Mouse (Mus musculus) lung, postnatal 4 days (tissue): ENCODE measurements around the gene Megf8.
A peak's percentile ranks its signal among the peaks of the same experiment; 100 is the strongest.
"Not testable (repeated sequence)": the region's sequence is repeated elsewhere in the genome, so short reads cannot be mapped to it uniquely, and the experiment has no call there.

Experiments
- DNase-seq, 2 experiments: peaks; one replicate each; pipeline ENCODE4 v3.0.0; 2021

Gene Megf8

GRCm38 (mm10) chr7:25384818-25385217, 67.9 kb downstream of the Megf8 start:
- DNase-seq, result peak in 1 of 2 experiments; percentile 39

- peak in 1 of 2 experiments; percentile 22 for DNase-seq
Observed at GRCm38 (mm10) chr7:25385259-25385658, 68.3 kb downstream of the Megf8 start.

GRCm38 (mm10) chr7:25385850-25386555, 69.0 kb downstream of the Megf8 start:
- DNase-seq, result peak; percentile 93 to 96

DNA sequence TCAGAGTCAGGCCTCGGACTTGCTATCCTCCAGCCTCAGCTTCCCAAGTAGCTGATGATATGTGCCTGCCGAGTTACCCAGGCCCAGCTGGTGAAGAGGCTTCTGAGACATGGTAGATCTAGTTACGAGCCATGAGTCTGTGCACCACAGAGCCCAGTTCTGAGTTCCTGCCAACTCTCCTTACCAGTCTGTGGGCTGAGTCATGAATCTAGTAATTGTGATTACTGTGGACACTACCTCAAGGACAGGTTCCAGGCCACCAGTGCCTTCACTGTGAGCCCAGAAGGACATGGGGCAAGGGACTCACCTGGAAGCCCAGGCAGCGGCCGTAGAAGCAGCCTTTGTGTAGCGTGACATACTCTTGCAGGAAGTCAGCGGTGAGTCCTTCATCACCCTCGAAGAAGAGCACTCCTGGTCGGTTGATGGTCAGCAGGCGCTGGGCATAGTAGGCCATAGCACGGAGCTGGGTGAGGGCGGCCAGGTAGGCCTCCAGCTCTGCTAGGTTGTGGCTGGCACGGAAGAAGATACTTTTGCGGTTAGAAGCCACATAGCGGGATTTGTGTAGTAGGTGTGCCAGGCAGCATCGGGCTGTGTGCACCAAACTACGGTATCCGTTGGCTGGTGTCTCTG, 71.0 kb downstream of the Megf8 start:
- DNase-seq, result peak in 1 of 2 experiments; percentile 21

DNA sequence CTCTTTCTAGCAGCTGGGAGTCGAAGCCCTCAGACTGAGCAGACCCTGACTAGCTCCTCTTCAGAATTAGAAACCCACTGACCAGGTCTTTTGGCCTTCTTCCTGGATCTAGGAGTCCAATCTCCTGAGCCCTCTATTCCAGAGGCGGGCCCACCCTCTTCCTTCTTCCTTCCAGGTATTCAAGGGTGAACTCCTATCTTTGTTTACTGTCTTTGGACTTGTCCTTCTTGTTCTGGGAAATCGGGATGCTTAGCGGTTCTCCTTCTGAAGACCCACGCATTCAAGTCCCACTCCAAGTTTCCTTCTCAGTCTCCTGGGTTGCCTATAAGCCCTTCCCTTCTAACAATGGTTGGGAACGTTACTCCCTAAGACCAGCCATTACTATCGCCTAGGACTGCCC, 72.0 kb downstream of the Megf8 start:
- DNase-seq, result peak in 1 of 2 experiments; percentile 17

DNA sequence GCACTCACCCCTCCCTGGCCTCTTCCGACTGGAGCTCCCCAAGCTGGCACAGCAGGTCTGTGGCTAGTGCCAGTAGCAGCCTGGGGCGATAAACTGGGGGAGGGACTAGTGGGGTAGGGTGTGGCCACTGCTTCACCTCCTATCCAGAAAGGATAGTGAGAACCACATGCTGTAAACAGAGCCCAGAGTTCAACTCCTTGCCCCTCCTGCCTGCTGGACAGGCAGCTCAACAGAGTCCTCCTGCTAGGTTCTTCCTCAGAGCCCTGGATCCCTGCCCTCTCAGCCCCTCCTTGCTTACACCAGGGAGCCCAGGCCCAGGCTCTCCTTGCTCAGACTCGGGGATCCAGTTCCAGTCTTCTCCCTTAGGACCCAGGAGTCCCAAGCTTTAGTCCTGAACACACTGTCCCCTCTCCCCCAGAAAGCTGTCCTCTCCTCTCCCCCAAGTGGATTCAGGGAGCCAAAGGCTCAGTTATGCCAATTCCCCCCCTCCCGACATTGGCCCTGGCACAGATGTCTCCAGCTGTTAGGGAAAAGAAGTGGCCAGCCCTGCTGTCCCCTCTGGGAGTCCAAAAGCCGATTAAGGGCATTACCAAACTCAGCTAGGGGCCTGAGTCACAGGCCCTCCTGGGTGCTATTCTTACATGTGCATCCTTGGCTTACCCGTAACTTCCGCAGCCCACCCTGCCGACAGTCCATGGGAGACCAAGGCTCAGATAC, 73.2 kb downstream of the Megf8 start:
- peak; percentile 64 to 84 for DNase-seq

GRCm38 (mm10) chr7:25390986-25391385, 74.0 kb downstream of the Megf8 start:
- DNase-seq, result peak in 1 of 2 experiments; percentile 31

GRCm38 (mm10) chr7:25391856-25392453, 75.0 kb downstream of the Megf8 start:
- peak in 1 of 2 experiments; percentile 13 for DNase-seq

GRCm38 (mm10) chr7:25392851-25393250, 75.9 kb downstream of the Megf8 start:
- DNase-seq, result peak in 1 of 2 experiments; percentile 9

GRCm38 (mm10) chr7:25393451-25394210, 76.7 kb downstream of the Megf8 start:
- DNase-seq, result no peak

DNA sequence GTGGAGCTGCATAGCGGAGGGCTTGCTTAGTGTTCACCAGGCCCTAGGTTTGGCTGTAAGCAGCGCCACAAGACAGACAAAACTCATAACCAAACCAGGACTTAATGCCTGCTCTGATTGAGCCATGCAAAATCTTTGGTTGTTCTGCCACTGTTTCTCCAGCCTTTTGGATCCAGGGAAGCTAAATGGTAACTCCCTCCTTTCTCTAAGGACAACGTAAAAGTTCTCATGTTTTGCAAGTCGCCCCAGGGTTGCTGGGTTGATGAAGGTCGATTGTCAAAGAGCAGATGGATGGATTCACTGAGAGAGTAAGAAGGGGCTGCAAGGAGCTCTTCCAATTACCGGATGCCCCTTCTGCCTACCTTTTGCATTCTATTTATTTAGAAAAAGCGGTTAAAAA, 77.8 kb downstream of the Megf8 start:
- DNase-seq, result no peak

- no peak for DNase-seq
Observed at GRCm38 (mm10) chr7:25395186-25395557, 78.2 kb downstream of the Megf8 start.

GRCm38 (mm10) chr7:25395558-25396521, 78.9 kb downstream of the Megf8 start:
- peak; percentile 96 to 97 for DNase-seq

DNA sequence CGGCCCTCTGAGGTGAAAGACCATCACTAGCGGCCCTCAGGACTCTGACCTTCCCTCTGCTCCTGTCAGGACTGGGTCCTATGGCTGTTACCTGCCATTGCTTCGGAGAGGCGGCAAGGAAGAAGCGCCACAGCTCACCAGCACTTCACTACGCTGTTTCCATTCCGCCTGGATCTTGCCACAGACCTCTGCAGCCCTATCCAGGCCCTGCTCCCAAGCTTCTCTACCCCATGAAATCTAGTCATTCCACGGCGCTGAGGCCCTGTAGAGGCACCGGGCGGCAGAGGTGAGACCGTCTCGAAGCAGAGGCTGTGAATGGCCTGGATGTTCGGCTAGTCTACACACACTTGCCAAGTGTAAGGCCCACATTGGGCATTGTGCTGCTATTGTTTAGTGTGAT, 79.7 kb downstream of the Megf8 start:
- DNase-seq, result no peak

- DNase-seq, result no peak
Observed at GRCm38 (mm10) chr7:25398610-25399009, 81.6 kb downstream of the Megf8 start, which contains the start of gene Lipe. TSS of gene Lipe (minus strand) at chr7:25398710.

- DNase-seq, result not testable (repeated sequence)
Observed at GRCm38 (mm10) chr7:25399028-25399427, 82.1 kb downstream of the Megf8 start.

DNA sequence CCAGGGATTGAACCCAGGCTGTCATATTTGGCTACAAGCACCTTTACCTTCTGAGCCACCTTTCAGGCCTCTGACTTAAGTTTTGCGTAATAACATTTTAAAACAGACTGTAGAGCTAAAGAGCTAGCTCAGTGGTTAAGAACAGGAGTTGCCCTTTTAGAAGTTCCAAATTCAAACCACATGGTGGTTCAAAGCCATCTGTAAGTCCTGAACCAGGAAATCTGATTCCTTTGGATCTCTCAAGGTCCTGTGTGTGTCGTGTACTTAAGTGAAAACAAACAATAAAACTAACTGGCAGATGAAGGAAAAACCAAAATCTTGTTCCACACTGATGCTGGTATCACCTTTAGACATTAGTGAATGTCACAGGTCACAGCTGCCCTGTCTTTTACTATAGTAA, 84.6 kb downstream of the Megf8 start:
- DNase-seq, result no peak

- DNase-seq, result no peak
Observed at GRCm38 (mm10) chr7:25401986-25402385, 85.0 kb downstream of the Megf8 start.

DNA sequence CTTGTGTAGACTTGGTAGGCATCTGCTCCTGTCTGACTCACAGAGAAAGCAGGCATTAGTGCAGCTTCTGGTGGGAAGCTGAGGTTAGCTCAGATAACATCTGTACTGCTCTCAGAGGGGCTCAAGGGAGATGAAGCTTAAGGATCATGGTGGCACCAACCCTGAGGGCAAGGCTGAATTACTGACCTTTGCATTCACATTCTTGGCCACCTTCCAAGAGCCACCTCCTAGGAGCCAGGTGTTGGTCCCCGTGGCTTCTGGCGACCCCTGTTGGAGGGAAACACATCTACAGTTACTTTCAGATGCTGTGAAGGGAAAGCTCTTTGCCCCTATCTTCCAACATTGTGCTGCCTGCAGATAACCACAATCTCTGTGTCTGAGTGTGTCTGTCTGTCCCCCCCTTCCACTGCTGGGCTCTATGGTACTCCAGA, 85.7 kb downstream of the Megf8 start:
- DNase-seq, result peak; percentile 62 to 75

DNA sequence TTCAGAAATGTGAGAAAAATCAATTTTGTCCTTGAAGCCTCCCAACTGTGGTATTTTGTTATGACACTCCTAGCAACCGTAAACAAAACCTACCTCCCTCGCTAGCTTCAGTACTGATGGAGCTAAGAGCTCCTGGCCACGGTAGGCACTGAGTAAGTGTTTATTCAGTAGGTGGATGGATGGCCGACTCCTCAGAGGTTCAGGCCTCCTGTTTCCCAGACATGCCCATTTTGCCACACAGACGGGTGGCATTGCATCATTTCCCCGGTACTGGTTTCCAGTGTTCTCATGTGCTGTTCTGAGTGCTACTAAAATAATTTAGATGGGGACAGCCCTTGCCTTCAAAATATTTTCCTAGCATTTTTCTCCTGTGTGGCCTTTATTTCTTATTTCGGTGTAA, 89.5 kb downstream of the Megf8 start:
- no peak for DNase-seq

DNA sequence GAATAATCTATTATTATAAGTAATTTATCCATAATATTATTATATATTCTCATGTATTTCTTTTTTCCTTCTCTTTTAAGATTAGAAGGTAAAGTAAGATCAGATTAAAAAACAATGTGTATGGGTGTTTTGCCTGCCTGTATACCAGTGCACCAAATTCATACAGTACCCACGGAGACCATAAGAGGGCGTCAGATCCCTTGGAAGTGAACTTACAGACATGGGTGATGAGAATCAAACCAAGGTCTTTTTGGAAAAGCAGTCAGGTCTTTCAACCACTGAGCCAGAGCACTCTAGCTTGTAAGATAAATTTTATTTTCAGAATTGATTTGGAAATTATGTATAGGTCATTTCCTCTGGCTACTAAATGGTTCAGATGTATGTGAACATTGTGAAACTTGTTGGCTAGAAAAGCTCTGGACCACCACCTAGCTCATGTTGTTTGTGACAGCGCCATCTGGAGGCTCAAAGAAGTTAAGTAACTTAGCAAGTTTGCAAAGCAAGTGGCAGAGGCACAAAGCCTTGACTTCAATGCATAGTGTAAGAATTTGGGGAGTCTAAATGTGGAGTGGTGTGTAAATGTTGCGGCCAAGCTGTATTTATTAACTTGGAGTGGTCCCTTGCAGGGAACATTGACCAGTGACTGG, 92.3 kb downstream of the Megf8 start:
- DNase-seq, result peak in 1 of 2 experiments; percentile 54
